Mouse (Mus musculus) hematopoietic stem cell, adult 5-6 weeks (primary cell): ENCODE results near the gene Nrd1. TPM values are rescaled to one million over a fixed set of nuclear protein-coding genes. Genes with fewer than 3 reads are reported as not detected.
A peak's percentile ranks its signal among the peaks of the same experiment; 100 is the strongest.

ENCODE experiments used
- ATAC-seq, 2 experiments: fragments of 125-278 bp in 1 of 2; replicated peaks in 1 of 2; 2 replicates each; pipeline ENCODE4 v1.8.0; 2016 to 2017; ENCODE audit warnings: inconsistent platforms in 2 of 2, mild to moderate bottlenecking in 2 of 2, moderate number of reproducible peaks in 2 of 2, low read depth in 1 of 2, moderate TSS enrichment in 1 of 2; ENCODE audit not compliant: low FRiP score in 2 of 2, poor library complexity in 2 of 2, severe bottlenecking in 2 of 2, insufficient read depth in 1 of 2, low TSS enrichment in 1 of 2
- total RNA-seq: library from RNA; stranded (forward); fragments of 172-1452, 232-1000 nt; gene quantifications from 2 replicates; pipeline ENCODE4 v1.2.3, GENCODE M21; 2017

Nrd1 gene
- total RNA-seq, 1 experiment from 2014 or later = 153 TPM

- no peak for ATAC-seq
Observed at GRCm38 (mm10) chr4:109014091-109014490, 13.6 kb downstream of the Nrd1 start.

DNA sequence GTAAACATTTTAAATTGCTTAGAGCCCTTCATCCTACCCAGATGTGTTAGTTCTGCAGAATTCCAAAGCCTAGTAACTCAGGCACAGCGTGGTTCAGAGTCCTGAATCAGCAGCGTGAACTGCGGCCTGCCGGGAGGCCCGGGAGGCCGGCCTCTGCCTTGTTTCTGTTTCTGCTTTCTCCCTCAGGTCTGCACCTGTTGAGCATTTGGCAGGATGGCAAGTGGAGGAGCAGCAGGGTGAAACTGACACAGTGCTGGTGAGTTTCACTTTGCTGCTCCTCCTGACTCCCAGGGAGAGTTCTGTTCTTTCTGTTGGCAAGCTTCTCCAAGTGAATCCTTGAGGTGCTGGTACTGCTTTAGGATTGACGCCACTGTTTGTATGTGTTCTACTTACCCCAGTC is 17.0 kb downstream of the Nrd1 start:
- ATAC-seq = no peak

DNA sequence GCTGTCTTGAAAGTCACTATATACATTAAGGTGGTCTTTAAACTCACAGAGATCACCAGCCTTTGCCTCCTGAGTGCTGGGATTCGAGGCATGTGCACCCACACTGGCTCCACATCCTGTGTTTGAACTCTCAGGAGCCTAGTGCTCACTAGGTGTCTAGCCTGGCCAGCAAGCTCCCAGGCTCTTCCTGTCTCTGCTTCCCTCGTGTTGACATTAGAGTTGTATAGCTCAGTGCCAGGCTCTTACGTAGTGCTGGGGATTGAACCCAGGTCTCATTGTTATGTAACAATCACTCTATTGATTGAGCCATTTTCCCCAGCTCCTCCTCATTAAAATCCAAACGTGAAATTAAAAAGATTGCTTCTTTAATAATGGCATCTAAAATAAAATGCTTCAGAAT is 18.8 kb downstream of the Nrd1 start:
- ATAC-seq = no peak

DNA sequence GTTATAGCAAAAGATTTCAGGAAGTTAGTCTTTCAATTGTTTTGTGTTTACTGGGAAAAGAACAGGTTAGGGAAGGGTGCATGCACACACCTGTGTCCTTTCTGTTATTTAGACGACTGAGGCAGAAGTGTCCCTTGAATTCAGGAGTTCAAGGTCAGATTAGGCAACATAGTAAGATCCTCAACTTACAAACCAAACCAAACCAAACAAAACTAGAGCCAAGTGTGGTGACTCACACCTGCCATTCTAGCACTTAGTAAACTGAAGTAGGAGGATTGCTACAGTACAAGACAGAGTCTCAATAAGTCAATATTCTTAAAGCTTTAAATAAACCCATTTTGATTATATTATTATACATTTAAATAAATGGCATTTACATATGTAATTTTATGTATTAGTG is 21.5 kb downstream of the Nrd1 start:
- ATAC-seq = no peak

GRCm38 (mm10) chr4:109025061-109025460 is 24.6 kb downstream of the Nrd1 start:
- ATAC-seq = no peak

- ATAC-seq = no peak
Observed at GRCm38 (mm10) chr4:109026543-109026942, 26.1 kb downstream of the Nrd1 start.

- no peak for ATAC-seq
Observed at GRCm38 (mm10) chr4:109029857-109030256, 29.4 kb downstream of the Nrd1 start.

DNA sequence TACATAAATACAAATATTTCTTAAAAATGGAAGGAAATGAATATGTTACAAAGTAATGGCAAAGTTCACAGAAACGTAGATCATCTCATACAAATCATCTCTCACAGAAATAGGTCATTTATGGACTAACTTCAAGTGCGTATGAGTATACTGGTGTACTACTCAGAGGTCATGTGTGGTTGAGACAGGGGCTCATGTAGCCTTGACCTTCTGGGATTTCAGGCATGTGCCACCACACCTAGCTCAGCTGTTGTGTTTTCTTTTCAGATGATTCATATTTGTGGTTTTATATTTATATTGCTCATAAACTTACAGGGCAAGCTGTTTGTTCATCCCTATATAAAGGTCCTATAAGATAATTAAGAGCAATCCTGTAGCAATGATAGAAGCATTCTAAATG is 29.8 kb downstream of the Nrd1 start:
- ATAC-seq = no peak

DNA sequence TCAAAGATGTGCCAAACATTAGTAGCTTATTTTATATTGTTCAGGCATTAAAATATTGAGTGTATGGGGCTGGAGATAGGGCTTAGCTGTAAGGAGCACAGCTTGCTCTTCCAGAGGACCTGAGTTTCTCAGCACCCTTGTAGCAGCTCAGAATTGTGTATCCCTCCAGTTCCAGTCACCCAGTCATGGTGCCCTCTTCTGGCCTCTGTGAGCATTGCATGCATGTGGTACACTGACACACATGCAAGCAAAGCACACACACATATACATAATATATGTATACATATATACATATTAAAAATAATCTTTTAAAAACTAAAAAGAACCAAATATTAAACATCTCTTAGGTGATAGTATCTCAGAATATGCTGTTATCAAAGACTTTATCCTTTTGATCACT is 35.9 kb downstream of the Nrd1 start:
- peak; percentile 59 to 64; a peak in 2 of 4 replicates for ATAC-seq

GRCm38 (mm10) chr4:109042739-109043138 is 42.3 kb downstream of the Nrd1 start:
- no peak for ATAC-seq

DNA sequence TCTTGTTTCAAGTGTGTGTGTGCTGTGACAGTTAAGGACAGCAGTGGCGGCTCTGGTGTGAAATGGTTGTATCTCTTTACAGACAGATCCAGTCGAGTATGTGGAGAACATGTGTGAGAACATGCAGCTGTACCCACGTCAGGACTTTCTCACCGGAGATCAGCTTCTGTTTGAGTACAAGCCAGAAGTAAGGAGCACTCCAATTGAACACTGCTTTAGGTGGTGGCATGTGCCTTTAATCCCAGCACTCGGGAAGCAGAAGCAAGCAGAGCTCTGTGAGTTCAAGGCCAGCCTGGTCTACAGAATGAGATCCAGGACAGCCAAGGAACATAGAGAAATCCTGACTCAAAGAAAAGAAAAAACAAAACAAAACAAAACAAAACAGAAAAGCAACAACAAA is 42.8 kb downstream of the Nrd1 start:
- ATAC-seq = no peak

DNA sequence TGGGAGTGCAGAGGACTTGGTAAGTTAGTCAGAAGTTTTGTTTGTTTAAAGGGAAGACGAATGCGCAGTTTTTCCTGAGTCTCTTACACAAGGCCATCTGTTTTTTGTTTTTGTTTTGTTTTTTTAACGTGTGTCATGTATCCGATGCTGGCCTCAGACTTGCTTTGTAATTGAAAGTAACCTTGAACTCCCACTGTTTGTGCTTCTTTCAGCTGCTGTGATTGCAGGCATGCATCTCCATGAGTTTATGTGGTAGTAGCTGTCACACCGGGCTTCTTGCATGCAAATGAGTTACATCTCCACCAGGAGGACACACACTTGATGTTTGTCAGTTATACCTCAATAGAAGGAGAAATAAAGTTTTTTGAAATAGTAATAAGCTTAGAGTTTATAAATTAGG is 43.3 kb downstream of the Nrd1 start:
- ATAC-seq = no peak

DNA sequence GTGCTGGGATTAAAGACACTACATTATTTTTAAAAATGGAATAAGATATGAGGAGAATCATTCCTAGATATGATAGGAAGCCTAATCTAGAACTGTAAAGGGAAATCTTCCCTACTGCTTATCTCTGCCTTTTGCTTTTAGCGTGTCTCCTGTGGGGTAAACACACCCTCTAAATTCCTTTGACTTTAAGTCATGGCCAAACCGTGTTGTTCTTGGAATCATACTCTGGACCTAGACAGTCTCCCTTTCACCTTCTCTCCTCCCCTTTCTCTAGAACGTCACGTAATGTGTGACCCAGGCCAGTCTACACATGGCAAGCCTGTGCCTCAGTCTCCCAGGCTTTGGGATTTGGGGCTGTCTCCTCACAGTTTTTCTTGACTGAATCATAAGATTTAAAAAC is 47.8 kb downstream of the Nrd1 start:
- no peak for ATAC-seq

DNA sequence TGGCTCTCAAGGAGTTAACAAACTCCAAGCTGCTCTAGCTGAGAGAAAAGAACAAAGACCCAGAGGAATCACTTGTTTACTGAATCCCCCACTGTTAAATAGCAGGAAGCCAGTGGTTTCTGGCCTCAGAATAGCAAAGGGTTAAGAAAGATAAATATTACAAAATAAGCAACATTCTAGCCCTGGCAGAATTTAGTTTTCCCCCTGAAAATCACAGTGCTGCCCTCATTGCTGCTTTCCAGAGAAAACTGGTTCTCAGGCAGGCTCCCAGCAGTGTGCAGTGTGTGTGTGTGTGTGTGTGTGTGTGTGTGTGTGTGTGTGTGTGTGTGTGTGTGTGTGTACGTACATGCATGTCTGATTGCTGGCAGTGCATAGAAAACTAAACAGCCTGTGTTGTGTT is 51.8 kb downstream of the Nrd1 start:
- ATAC-seq = no peak

GRCm38 (mm10) chr4:109054003-109054402 is 53.5 kb downstream of the Nrd1 start:
- no peak for ATAC-seq

GRCm38 (mm10) chr4:109056351-109056750 is 55.9 kb downstream of the Nrd1 start:
- ATAC-seq = no peak

GRCm38 (mm10) chr4:109057640-109058039 is 57.2 kb downstream of the Nrd1 start:
- no peak for ATAC-seq

- no peak; a peak in 1 of 4 replicates for ATAC-seq
Observed at GRCm38 (mm10) chr4:109059255-109059821, 58.9 kb downstream of the Nrd1 start.

DNA sequence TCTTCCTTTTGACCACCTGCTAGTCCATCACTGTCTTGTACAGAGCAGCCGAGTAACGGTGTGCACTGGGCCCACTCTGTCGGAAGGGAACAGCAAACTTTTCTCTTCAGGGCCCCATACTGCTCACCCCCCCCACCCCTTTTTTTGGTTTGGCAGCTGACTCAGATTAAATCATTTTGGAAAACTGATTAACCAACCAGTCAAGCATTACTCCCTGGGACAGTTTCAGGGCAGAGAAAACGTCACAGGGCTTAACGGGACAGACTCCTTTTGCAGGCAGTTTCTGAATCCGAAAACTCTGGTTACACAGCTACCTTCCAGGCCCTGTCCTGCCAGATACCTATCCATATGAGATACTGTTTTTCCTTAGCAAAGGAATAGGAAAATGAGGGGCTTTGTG is 64.5 kb downstream of the Nrd1 start:
- no peak for ATAC-seq

DNA sequence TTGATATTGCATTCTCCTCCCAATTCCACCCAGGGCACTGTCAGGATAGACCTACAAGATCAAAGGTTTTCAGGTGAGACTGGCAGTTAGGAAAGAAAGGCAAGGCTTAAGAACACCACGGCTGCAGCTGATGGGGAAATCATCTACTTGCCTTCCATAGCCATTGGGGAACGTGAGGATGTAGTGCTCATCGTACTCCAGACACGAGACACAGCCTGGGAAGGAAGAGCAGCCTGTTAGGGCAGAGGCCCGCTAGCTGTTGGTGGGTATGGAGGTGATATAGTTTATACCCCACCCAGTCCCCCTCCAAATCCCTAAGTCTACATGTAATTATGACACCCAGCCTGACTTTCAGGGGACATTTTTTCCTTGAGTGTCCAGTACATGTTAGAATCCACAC is 65.3 kb downstream of the Nrd1 start:
- ATAC-seq = no peak
